Comparison of ENCODE assay signal across 8 mouse cellular contexts in the genomic region with DNA sequence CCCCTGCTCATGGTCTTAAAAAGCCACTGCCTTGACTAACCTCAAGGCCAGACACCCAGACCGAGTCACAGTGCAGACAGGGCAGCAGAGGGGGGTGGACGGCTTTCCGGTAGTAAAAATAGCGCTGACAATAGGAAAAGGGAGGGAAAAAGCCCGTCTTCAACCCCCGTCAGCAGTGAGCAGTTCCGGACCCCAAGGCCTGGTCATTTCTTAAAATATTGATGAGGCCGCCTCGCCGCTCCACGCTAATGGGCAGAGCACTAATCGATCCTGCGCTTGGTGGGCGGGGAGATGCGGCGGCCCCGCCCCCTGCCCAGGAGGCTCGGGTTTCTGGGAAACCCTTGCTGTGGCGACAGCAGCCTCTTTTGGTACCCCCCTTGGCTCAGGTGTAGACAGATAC. TPM values are rescaled to one million over a fixed set of nuclear protein-coding genes. Genes with fewer than 3 reads are reported as not detected.
DNase-seq lines count a peak whose midpoint lies in the region; ATAC-seq and TF ChIP-seq lines count a peak whose summit lies in the region.

No protein-coding gene starts in this region.

- intact Hi-C loops in heart, postnatal 36 days (cut with DNase I), result no loop called here
- intact Hi-C loops in heart, adult 2 months (cut with DNase I), result no loop called here

- no peak for DNase-seq in heart, postnatal 0 days (ENCODE audit: low spot score)
- no peak for DNase-seq in heart, postnatal 36 days
- no peak for DNase-seq in forebrain, embryonic 10.5 days (ENCODE audit: extremely low spot score, low spot score)
- peak; percentile 26 for DNase-seq in kidney, postnatal 14 days
- no peak for DNase-seq in spleen, postnatal 14 days (ENCODE audit: low spot score in 2 of 2)
- no peak for DNase-seq in heart, adult 2 months

- H3K27me3 ChIP-seq in heart, postnatal 0 days (ENCODE audit: control insufficient read depth, insufficient read depth, low read length), result peaks cover 41% of the 10 kb centered on the region
- H3K27me3 ChIP-seq in forebrain, embryonic 10.5 days (ENCODE audit: poor library complexity, severe bottlenecking), result peaks cover 37% of the 10 kb centered on the region
- H3K27me3 ChIP-seq in neural tube, embryonic 13.5 days, result no peaks in the 10 kb centered on the region
- no peaks in the 10 kb centered on the region for H3K27me3 ChIP-seq in heart, adult 2 months (ENCODE audit: control insufficient read depth, insufficient read depth, low read length)

- peak overlapping the region; percentile 57 for H3K4me2 ChIP-seq in heart, postnatal 0 days (ENCODE audit: low read depth, low read length)
- H3K4me2 ChIP-seq in neural tube, embryonic 13.5 days, result peak overlapping the region; percentile 61

- peak overlapping the region; percentile 30 for H3K4me3 ChIP-seq in heart, postnatal 0 days (ENCODE audit: low read depth, low read length)
- peak overlapping the region; percentile 47 for H3K4me3 ChIP-seq in forebrain, embryonic 10.5 days
- H3K4me3 ChIP-seq in neural tube, embryonic 13.5 days, result peak overlapping the region; percentile 33
- no peak overlapping the region for H3K4me3 ChIP-seq in heart, adult 2 months

- no peak for ATAC-seq in heart, postnatal 0 days (ENCODE audit: insufficient read depth, low read depth)
- 0 out of 2 replicates have a peak, but pooled peaks have one; percentile 28 for ATAC-seq in neural tube, embryonic 13.5 days (ENCODE audit: low read depth)
- ATAC-seq in CD4-positive, CD25-positive, alpha-beta regulatory T cell, adult 4 months, result no peak

- H3K79me2 ChIP-seq in heart, adult 2 months (replicated peaks; ENCODE audit: control insufficient read depth, insufficient read depth, low read length), result no peaks in the 10 kb centered on the region

- no peak for TF ChIP-seq POLR2A in heart, adult 2 months (IDR thresholded peaks at IDR 0.05; ENCODE audit: insufficient read depth, low read depth, low read length)

- WGBS in heart, postnatal 0 days, result under 1% methylated on average over 19 of the region's 19 CpGs
- WGBS in forebrain, embryonic 10.5 days, result 3% methylated on average over 19 of the region's 19 CpGs
- WGBS in neural tube, embryonic 13.5 days, result 1% methylated on average over 19 of the region's 19 CpGs
- 3% methylated on average over 19 of the region's 19 CpGs for WGBS in heart, adult 2 months

- H3K36me3 ChIP-seq in heart, postnatal 0 days (replicated peaks; ENCODE audit: control insufficient read depth, insufficient read depth, low read length), result no peaks in the 10 kb centered on the region
- 0 out of 2 replicates have a peak, but pooled peaks cover 6% of the 10 kb centered on the region for H3K36me3 ChIP-seq in forebrain, embryonic 10.5 days (replicated peaks)
- H3K36me3 ChIP-seq in neural tube, embryonic 13.5 days, result no peaks in the 10 kb centered on the region
- H3K36me3 ChIP-seq in heart, adult 2 months (ENCODE audit: control insufficient read depth, insufficient read depth, low read length), result no peaks in the 10 kb centered on the region

- peaks cover 6% of the 10 kb centered on the region for H3K4me1 ChIP-seq in heart, postnatal 0 days (ENCODE audit: control insufficient read depth, insufficient read depth)
- peaks cover 33% of the 10 kb centered on the region for H3K4me1 ChIP-seq in forebrain, embryonic 10.5 days
- H3K4me1 ChIP-seq in neural tube, embryonic 13.5 days (replicated peaks), result peaks cover 76% of the 10 kb centered on the region
- H3K4me1 ChIP-seq in heart, adult 2 months (ENCODE audit: control insufficient read depth, insufficient read depth, low read length), result no peaks in the 10 kb centered on the region

- no peak overlapping the region for H3K27ac ChIP-seq in heart, postnatal 0 days (ENCODE audit: low read depth)
- 0 out of 2 replicates have a peak overlapping the region, but pooled peaks have one; percentile 5 for H3K27ac ChIP-seq in forebrain, embryonic 10.5 days
- 0 out of 2 replicates have a peak overlapping the region, but pooled peaks have one; percentile 28 for H3K27ac ChIP-seq in neural tube, embryonic 13.5 days (replicated peaks)
- H3K27ac ChIP-seq in heart, adult 2 months, result no peak overlapping the region

- TF ChIP-seq CTCF in heart, postnatal 0 days (IDR thresholded peaks at IDR 0.05; ENCODE audit: low read depth), result no peak
- TF ChIP-seq CTCF in heart, adult 2 months (IDR thresholded peaks at IDR 0.05), result no peak

- no peaks in the 10 kb centered on the region for H3K9me3 ChIP-seq in heart, postnatal 0 days (replicated peaks; ENCODE audit: control insufficient read depth, low read length)
- no peaks in the 10 kb centered on the region for H3K9me3 ChIP-seq in forebrain, embryonic 10.5 days
- H3K9me3 ChIP-seq in neural tube, embryonic 13.5 days, result no peaks in the 10 kb centered on the region

- H3K9ac ChIP-seq in heart, postnatal 0 days (replicated peaks; ENCODE audit: low read depth, low read length), result 0 out of 2 replicates have a peak overlapping the region, but pooled peaks have one; percentile 10
- H3K9ac ChIP-seq in neural tube, embryonic 13.5 days, result peak overlapping the region; percentile 46
- no peak overlapping the region for H3K9ac ChIP-seq in heart, adult 2 months (ENCODE audit: low read depth, low read length)

- TF ChIP-seq EP300 in heart, postnatal 0 days (IDR thresholded peaks at IDR 0.05; ENCODE audit: low read depth), result no peak
- TF ChIP-seq EP300 in heart, adult 2 months (IDR thresholded peaks at IDR 0.05; ENCODE audit: insufficient read depth, low read depth, low read length), result no peak

RNA-seq across cellular contexts. Expression of a gene that starts 8.7 kb away (rescaled TPM):
- 0.97 and 2.0 TPM in 2 replicates for total RNA-seq in heart, postnatal 0 days (2014; rRNA removed; ENCODE audit: low replicate concordance)
- 0.41 and 0.63 TPM in 2 replicates for polyA plus RNA-seq in heart, postnatal 0 days (2015; fragmentation: Nextera tagmentation; extraction: Ambion mirVana)
- total RNA-seq in heart, postnatal 36 days (2021), result under 1 TPM; 0.43 to 0.83 TPM
- 12.5 and 13.1 TPM in 2 replicates for polyA plus RNA-seq in forebrain, embryonic 10.5 days (2016; fragmentation: Nextera tagmentation; extraction: Ambion mirVana)
- polyA plus RNA-seq in neural tube, embryonic 13.5 days (2015; fragmentation: Nextera tagmentation; extraction: Ambion mirVana), result 24.9 and 26.4 TPM in 2 replicates
- polyA plus RNA-seq in CD4-positive, CD25-positive, alpha-beta regulatory T cell, adult 4 months (2017; shearing (Covaris generic)), result under 1 TPM in 1 of 2 experiments, not detected in 1; 0.15 TPM
- under 1 TPM; 0.55 to 0.80 TPM for total RNA-seq in heart, adult 2 months (2021)
- polyA plus RNA-seq in heart, adult 2 months (2012; rRNA removed), result 2.2 and 6.7 TPM in 2 replicates

RNA-seq across cellular contexts. Expression of a gene that starts 38.8 kb away (rescaled TPM):
- 1.7 and 8.4 TPM in 2 replicates for total RNA-seq in heart, postnatal 0 days (2014; rRNA removed; ENCODE audit: low replicate concordance)
- 32.7 and 34.0 TPM in 2 replicates for polyA plus RNA-seq in heart, postnatal 0 days (2015; fragmentation: Nextera tagmentation; extraction: Ambion mirVana)
- total RNA-seq in heart, postnatal 36 days (2021), result 10 to 100 TPM; 15.2 to 20.5 TPM
- polyA plus RNA-seq in forebrain, embryonic 10.5 days (2016; fragmentation: Nextera tagmentation; extraction: Ambion mirVana), result 62.3 and 69.2 TPM in 2 replicates
- polyA plus RNA-seq in neural tube, embryonic 13.5 days (2015; fragmentation: Nextera tagmentation; extraction: Ambion mirVana), result 58.8 and 69.0 TPM in 2 replicates
- polyA plus RNA-seq in CD4-positive, CD25-positive, alpha-beta regulatory T cell, adult 4 months (2017; shearing (Covaris generic)), result 10 to 100 TPM; 31.0 to 49.0 TPM
- 10 to 100 TPM; 16.8 to 19.0 TPM for total RNA-seq in heart, adult 2 months (2021)
- 8.2 and 9.2 TPM in 2 replicates for polyA plus RNA-seq in heart, adult 2 months (2012; rRNA removed)

Comparison
In these comparisons a context has a peak if more than half of its experiments do, and no peak if none do; other contexts are left out.
1. H3K27ac ChIP-seq: peak in forebrain, embryonic 10.5 days (single experiment) and neural tube, embryonic 13.5 days (single experiment); none in heart, postnatal 0 days (single experiment) and heart, adult 2 months (single experiment).